Mouse (Mus musculus) neural tube, embryonic 13.5 days (tissue): ENCODE data around the gene Slc39a1. TPM values are rescaled to one million over a fixed set of nuclear protein-coding genes. Genes with fewer than 3 reads are reported as not detected.
"Not testable (repeated sequence)": the region's sequence is repeated elsewhere in the genome, so short reads cannot be mapped to it uniquely, and the experiment has no call there.

Source experiments
- ATAC-seq: fragments of 200-750 bp; cut with Nextera tagmentation; 2 replicates; pipeline ENCODE4 v1.8.0; 2017; ENCODE audit warnings: low read depth, mild to moderate bottlenecking, moderate TSS enrichment, moderate library complexity
- H3K27ac ChIP-seq: fragments of 300-500 bp; sonication (generic); replicated peaks from 2 replicates; pipeline ENCODE4 v1.5.1; 2015; ENCODE audit warnings: moderate library complexity, mild to moderate bottlenecking, inconsistent platforms
- H3K27me3 ChIP-seq: fragments of 300-500 bp; sonication (generic); 2 replicates; pipeline ENCODE4 v1.6.1; 2015; ENCODE audit warnings: mild to moderate bottlenecking, inconsistent platforms
- H3K36me3 ChIP-seq: fragments of 300-500 bp; sonication (generic); 2 replicates; pipeline ENCODE4 v1.6.1; 2015; ENCODE audit warnings: mild to moderate bottlenecking, inconsistent platforms
- H3K4me1 ChIP-seq: fragments of 300-500 bp; sonication (generic); replicated peaks from 2 replicates; pipeline ENCODE4 v1.6.1; 2015; ENCODE audit warnings: inconsistent platforms
- H3K4me2 ChIP-seq: fragments of 300-500 bp; sonication (generic); 2 replicates; pipeline ENCODE4 v1.6.1; 2015; ENCODE audit warnings: inconsistent platforms, mild to moderate bottlenecking, moderate library complexity
- H3K4me3 ChIP-seq: fragments of 300-500 bp; sonication (generic); 2 replicates; pipeline ENCODE4 v1.5.1; 2015; ENCODE audit warnings: mild to moderate bottlenecking, inconsistent platforms
- H3K9ac ChIP-seq: fragments of 300-500 bp; sonication (generic); 2 replicates; pipeline ENCODE4 v1.6.1; 2015; ENCODE audit warnings: moderate library complexity, mild to moderate bottlenecking, inconsistent platforms
- H3K9me3 ChIP-seq: fragments of 300-500 bp; sonication (generic); 2 replicates; pipeline ENCODE4 v1.6.1; 2016; ENCODE audit warnings: inconsistent platforms
- WGBS: fragments of 180-500 bp; shearing (Covaris S2); methylation state at CpG from one replicate; pipeline ENCODE4 v1.1.7; 2015; 5-methylcytosine and 5-hydroxymethylcytosine counted together
- polyA plus RNA-seq: library from polyadenylated mRNA; unstranded; fragments of >200 nt; fragmentation: Nextera tagmentation; extraction: Ambion mirVana; gene quantifications from 2 replicates; pipeline ENCODE4 v1.2.1, GENCODE M21; 2015

Gene Slc39a1
- polyA plus RNA-seq, 1 experiment from 2014 or later = 54.8 TPM

- H3K4me2 ChIP-seq = no peak overlapping the region
- 71% methylated on average over 2 of the region's 2 CpGs for WGBS
- H3K27me3 ChIP-seq = no peaks in the 10 kb centered on the region
- H3K9me3 ChIP-seq = no peaks in the 10 kb centered on the region
- H3K4me3 ChIP-seq = no peak overlapping the region
- no peaks in the 10 kb centered on the region for H3K36me3 ChIP-seq
- no peak for ATAC-seq
- H3K4me1 ChIP-seq = peaks cover 31% of the 10 kb centered on the region
- H3K27ac ChIP-seq = no peak overlapping the region
- no peak overlapping the region for H3K9ac ChIP-seq
These were observed 2.6 kb upstream of the Slc39a1 start for GRCm38 (mm10) chr3:90245406-90245805.

- peak; percentile 34 for ATAC-seq
- H3K4me1 ChIP-seq = peaks cover 30% of the 10 kb centered on the region
- H3K4me2 ChIP-seq = peak overlapping the region; percentile 74
- H3K9me3 ChIP-seq = no peaks in the 10 kb centered on the region
- H3K27me3 ChIP-seq = no peaks in the 10 kb centered on the region
- 2% methylated on average over 3 of the region's 3 CpGs for WGBS
- peak overlapping the region; percentile 91 for H3K27ac ChIP-seq
- H3K4me3 ChIP-seq = peak overlapping the region; percentile 67
- H3K9ac ChIP-seq = peak overlapping the region; percentile 77
- H3K36me3 ChIP-seq = peaks cover 13% of the 10 kb centered on the region
These were observed 377 bp upstream of the Slc39a1 start for GRCm38 (mm10) chr3:90247630-90247959.

- Histone ChIP-seq H3K36me3 (peaks cover 13% of the 10 kb centered on the region), H3K27ac (peak overlapping the region; percentile 86), H3K27me3 (no peaks in the 10 kb centered on the region), H3K4me3 (peak overlapping the region; percentile 67), H3K9ac (peak overlapping the region; percentile 77), H3K4me1 (peaks cover 25% of the 10 kb centered on the region), H3K9me3 (no peaks in the 10 kb centered on the region), H3K4me2 (peak overlapping the region; percentile 74)
- 10% methylated on average over 10 of the region's 10 CpGs for WGBS
- no peak for ATAC-seq
These were observed 751 bp downstream of the Slc39a1 start for GRCm38 (mm10) chr3:90248746-90249100.

GRCm38 (mm10) chr3:90250791-90251190, 2.8 kb downstream of the Slc39a1 start:
- H3K4me3 ChIP-seq = no peak overlapping the region
- no peak overlapping the region for H3K4me2 ChIP-seq
- no peak for ATAC-seq
- H3K27ac ChIP-seq = no peak overlapping the region
- H3K36me3 ChIP-seq = peaks cover 13% of the 10 kb centered on the region
- WGBS = 78% methylated on average over 6 of the region's 6 CpGs
- no peaks in the 10 kb centered on the region for H3K27me3 ChIP-seq
- no peak overlapping the region for H3K9ac ChIP-seq
- peaks cover 35% of the 10 kb centered on the region for H3K4me1 ChIP-seq
- no peaks in the 10 kb centered on the region for H3K9me3 ChIP-seq

- not testable (repeated sequence) for H3K27me3 ChIP-seq, H3K9me3 ChIP-seq, H3K4me2 ChIP-seq, H3K9ac ChIP-seq, H3K4me3 ChIP-seq, ATAC-seq, H3K27ac ChIP-seq
- 91% methylated on average over 11 of the region's 12 CpGs for WGBS
- peaks cover 13% of the 10 kb centered on the region for H3K36me3 ChIP-seq
- peaks cover 45% of the 10 kb centered on the region for H3K4me1 ChIP-seq
These were observed 3.8 kb downstream of the Slc39a1 start for GRCm38 (mm10) chr3:90251731-90252226.

GRCm38 (mm10) chr3:90252659-90253058, 4.7 kb downstream of the Slc39a1 start:
- not testable (repeated sequence) for H3K9ac ChIP-seq, H3K27ac ChIP-seq, H3K9me3 ChIP-seq, H3K27me3 ChIP-seq, H3K4me3 ChIP-seq, ATAC-seq, H3K4me2 ChIP-seq
- peaks cover 20% of the 10 kb centered on the region for H3K36me3 ChIP-seq
- peaks cover 42% of the 10 kb centered on the region for H3K4me1 ChIP-seq
- WGBS = 91% methylated on average over 2 of the region's 2 CpGs

GRCm38 (mm10) chr3:90253174-90253573, 5.2 kb downstream of the Slc39a1 start:
- H3K9me3 ChIP-seq, H3K27me3 ChIP-seq, H3K27ac ChIP-seq: not testable (repeated sequence)
- Histone ChIP-seq H3K4me3 (peak overlapping the region; percentile 91; the same call in 1 of the 2 replicates), H3K9ac (peak overlapping the region; percentile 94), H3K4me1 (peaks cover 41% of the 10 kb centered on the region), H3K4me2 (peak overlapping the region; percentile 53), H3K36me3 (peaks cover 25% of the 10 kb centered on the region)
- 72% methylated on average over 1 of the region's 1 CpGs for WGBS
- peak; percentile 1 for ATAC-seq

- Histone ChIP-seq H3K27me3 (no peaks in the 10 kb centered on the region), H3K4me1 (peaks cover 36% of the 10 kb centered on the region), H3K27ac (peak within 1 kb of the TSS; percentile 88), H3K36me3 (peaks cover 32% of the 10 kb centered on the region), H3K9me3 (no peaks in the 10 kb centered on the region), H3K4me3 (peak within 1 kb of the TSS; percentile 91), H3K9ac (peak within 1 kb of the TSS; percentile 94), H3K4me2 (peak within 1 kb of the TSS; percentile 91)
- 1% methylated on average over 40 of the region's 40 CpGs for WGBS
- peak; percentile 97 for ATAC-seq
These were observed 5.9 kb downstream of the Slc39a1 start, which contains the start of gene Crtc2 for GRCm38 (mm10) chr3:90253653-90254418. TSS of gene Crtc2 (plus strand) at chr3:90254163.

- Histone ChIP-seq H3K4me2 (peak overlapping the region; percentile 91), H3K4me3 (peak overlapping the region; percentile 91), H3K9ac (peak overlapping the region; percentile 94), H3K4me1 (peaks cover 29% of the 10 kb centered on the region), H3K9me3 (no peaks in the 10 kb centered on the region), H3K27ac (peak overlapping the region; percentile 88), H3K27me3 (no peaks in the 10 kb centered on the region), H3K36me3 (peaks cover 39% of the 10 kb centered on the region)
- peak; percentile 56 for ATAC-seq
- WGBS = under 1% methylated on average over 41 of the region's 41 CpGs
These were observed 6.6 kb downstream of the Slc39a1 start for GRCm38 (mm10) chr3:90254419-90255193.

GRCm38 (mm10) chr3:90255194-90255565, 7.2 kb downstream of the Slc39a1 start:
- Histone ChIP-seq H3K27me3 (no peaks in the 10 kb centered on the region), H3K4me1 (peaks cover 28% of the 10 kb centered on the region), H3K9ac (peak overlapping the region; percentile 94), H3K4me2 (peak overlapping the region; percentile 91), H3K4me3 (peak overlapping the region; percentile 91), H3K27ac (peak overlapping the region; percentile 88; the same call in 1 of the 2 replicates), H3K9me3 (no peaks in the 10 kb centered on the region), H3K36me3 (peaks cover 45% of the 10 kb centered on the region)
- WGBS = 26% methylated on average over 2 of the region's 2 CpGs
- ATAC-seq = no peak

GRCm38 (mm10) chr3:90255784-90256353, 7.9 kb downstream of the Slc39a1 start:
- WGBS = 93% methylated on average over 14 of the region's 14 CpGs
- ATAC-seq = no peak
- Histone ChIP-seq H3K4me3 (no peak overlapping the region), H3K9ac (peak overlapping the region; percentile 94), H3K36me3 (peaks cover 49% of the 10 kb centered on the region), H3K4me2 (peak overlapping the region; percentile 91), H3K9me3 (no peaks in the 10 kb centered on the region), H3K27me3 (no peaks in the 10 kb centered on the region), H3K27ac (no peak overlapping the region), H3K4me1 (peaks cover 28% of the 10 kb centered on the region)
